Mouse (Mus musculus): ENCODE measurements at regions not wholly inside any gene's neighbourhood (a gene's known extent, or its start where the extent isn't known, plus 50 kb on each side); places are given as distances from the start of the nearest gene placed in this dataset.

DNA sequence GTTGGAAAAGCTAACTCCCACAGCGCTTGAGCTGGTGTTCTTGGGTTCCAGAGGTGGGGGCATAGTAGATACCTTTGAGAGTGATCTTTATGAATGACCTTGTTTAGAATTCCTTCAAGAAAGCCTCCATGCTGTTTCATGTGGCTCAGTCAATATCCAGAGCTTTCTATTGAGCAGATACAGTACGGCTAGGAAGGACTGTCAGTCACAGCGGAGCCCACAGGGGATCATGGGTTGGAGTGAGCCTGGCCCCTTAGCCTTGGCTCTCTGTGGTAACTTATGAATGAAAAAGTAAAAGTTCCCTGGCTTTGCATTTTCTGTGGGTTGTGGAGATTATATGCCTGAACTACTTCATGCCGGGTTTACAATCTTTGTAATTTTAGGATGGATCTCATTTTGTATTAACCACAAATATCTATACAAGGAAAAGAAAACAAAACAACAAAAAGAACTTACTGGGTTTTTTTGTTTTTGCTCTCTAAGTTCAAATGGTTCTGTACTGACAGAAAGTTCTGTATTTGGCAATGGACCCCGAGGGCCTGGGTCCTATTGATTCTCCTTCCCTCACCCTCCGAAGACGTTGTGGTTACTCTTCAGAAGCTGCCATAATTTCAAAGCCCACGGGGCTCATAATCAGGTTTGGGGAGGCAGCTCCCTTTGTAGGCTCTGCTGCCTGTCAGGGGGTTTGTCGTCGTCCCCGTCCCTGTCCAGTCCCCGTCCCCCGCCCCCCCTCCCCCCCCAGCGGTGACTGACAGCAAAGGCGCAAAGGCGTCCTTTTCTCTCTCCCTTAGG is 117.7 kb upstream of the Tut7 start:
- no peak for TF ChIP-seq CTCF (IDR thresholded peaks at IDR 0.05; ENCODE audit: borderline replicate concordance, insufficient read depth, low read length)
- no peak for TF ChIP-seq POLR2A (IDR thresholded peaks at IDR 0.05; ENCODE audit: low read depth, low read length)
